Mouse (Mus musculus) forebrain, embryonic 15.5 days (tissue): ENCODE results near the gene Gm14180. TPM values are rescaled to one million over a fixed set of nuclear protein-coding genes. Genes with fewer than 3 reads are reported as not detected.
"Not testable (repeated sequence)": the region's sequence is repeated elsewhere in the genome, so short reads cannot be mapped to it uniquely, and the experiment has no call there.

Experiments used
- ATAC-seq: fragments of 200-750 bp; cut with Nextera tagmentation; replicated peaks from 2 replicates; pipeline ENCODE4 v1.8.0; 2017; ENCODE audit warnings: mild to moderate bottlenecking, moderate TSS enrichment, moderate library complexity
- H3K27ac ChIP-seq: fragments of 300-500 bp; sonication (generic); replicated peaks from 2 replicates; pipeline ENCODE4 v1.5.1; 2015; ENCODE audit warnings: mild to moderate bottlenecking, inconsistent platforms
- H3K27me3 ChIP-seq: fragments of 300-500 bp; sonication (generic); 2 replicates; pipeline ENCODE4 v1.6.1; 2015; ENCODE audit warnings: inconsistent platforms
- H3K36me3 ChIP-seq: fragments of 300-500 bp; sonication (generic); 2 replicates; pipeline ENCODE4 v1.6.1; 2015; ENCODE audit warnings: mild to moderate bottlenecking, inconsistent platforms
- H3K4me1 ChIP-seq: fragments of 300-500 bp; sonication (generic); 2 replicates; pipeline ENCODE4 v1.6.1; 2015; ENCODE audit warnings: inconsistent platforms
- H3K4me2 ChIP-seq: fragments of 300-500 bp; sonication (generic); replicated peaks from 2 replicates; pipeline ENCODE4 v1.6.1; 2015; ENCODE audit warnings: mild to moderate bottlenecking, inconsistent platforms
- H3K4me3 ChIP-seq: fragments of 300-500 bp; sonication (generic); 2 replicates; pipeline ENCODE4 v1.5.1; 2015; ENCODE audit warnings: mild to moderate bottlenecking, inconsistent platforms
- H3K9ac ChIP-seq: fragments of 300-500 bp; sonication (generic); replicated peaks from 2 replicates; pipeline ENCODE4 v1.6.1; 2015; ENCODE audit warnings: mild to moderate bottlenecking, inconsistent platforms
- H3K9me3 ChIP-seq: fragments of 300-500 bp; sonication (generic); 2 replicates; pipeline ENCODE4 v1.6.1; 2016; ENCODE audit warnings: inconsistent platforms
- WGBS: fragments of 180-500 bp; shearing (Covaris S2); methylation state at CpG from one replicate; pipeline ENCODE4 v1.1.7; 2015; ENCODE audit warnings: mixed read lengths; 5-methylcytosine and 5-hydroxymethylcytosine counted together
- polyA plus RNA-seq: library from polyadenylated mRNA; unstranded; fragments of >200 nt; fragmentation: Nextera tagmentation; extraction: Ambion mirVana; gene quantifications from 2 replicates; pipeline ENCODE4 v1.2.1, GENCODE M21; 2015

Gm14180 gene
- not detected in 2 replicates for polyA plus RNA-seq

GRCm38 (mm10) chr11:99734190-99734589 lies at the start of gene Gm14180:
Gm14180 (minus strand) TSS chr11:99734290.
- no peak for ATAC-seq
- WGBS, result 62% methylated on average over 2 of the region's 2 CpGs
- H3K27me3 ChIP-seq, result no peaks in the 10 kb centered on the region
- H3K27ac ChIP-seq, result no peak within 1 kb of the TSS
- H3K9ac ChIP-seq, result no peak within 1 kb of the TSS
- H3K4me2 ChIP-seq, result no peak within 1 kb of the TSS
- no peaks in the 10 kb centered on the region for H3K9me3 ChIP-seq
- H3K36me3 ChIP-seq, result no peaks in the 10 kb centered on the region
- no peak within 1 kb of the TSS for H3K4me3 ChIP-seq
- no peaks in the 10 kb centered on the region for H3K4me1 ChIP-seq

GRCm38 (mm10) chr11:99780604-99781003 lies 46.5 kb upstream of the Gm14180 start, which contains the start of gene Krtap4-8:
Krtap4-8 (minus strand) TSS chr11:99780704.
- H3K27ac ChIP-seq, result no peak within 1 kb of the TSS
- H3K4me3 ChIP-seq, result no peak within 1 kb of the TSS
- no peaks in the 10 kb centered on the region for H3K27me3 ChIP-seq
- no peaks in the 10 kb centered on the region for H3K9me3 ChIP-seq
- no peak within 1 kb of the TSS for H3K4me2 ChIP-seq
- no peaks in the 10 kb centered on the region for H3K36me3 ChIP-seq
- no peak within 1 kb of the TSS for H3K9ac ChIP-seq
- ATAC-seq, result no peak
- WGBS, result 87% methylated on average over 2 of the region's 2 CpGs
- H3K4me1 ChIP-seq, result no peaks in the 10 kb centered on the region

DNA sequence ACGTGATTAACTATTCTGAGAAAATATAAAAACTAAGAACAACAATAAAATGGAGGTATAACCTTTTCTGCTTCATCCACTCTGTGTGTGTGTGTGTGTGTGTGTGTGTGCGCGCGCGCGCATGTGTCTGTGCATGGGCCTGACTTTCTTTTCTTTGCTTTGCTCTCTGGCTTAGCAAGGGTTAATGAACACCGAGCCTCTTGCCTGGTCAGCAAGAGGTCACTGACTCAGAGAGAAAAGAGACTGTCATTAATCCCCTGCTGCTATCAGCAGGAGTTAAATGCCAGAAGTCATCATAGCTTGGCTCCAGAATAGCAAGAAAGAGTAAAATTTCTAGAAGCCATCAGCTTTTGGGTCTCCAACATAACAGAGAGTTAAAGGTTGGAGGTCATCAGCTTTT lies 44.3 kb upstream of the Gm14180 start:
- Histone ChIP-seq H3K4me2 (no peak overlapping the region), H3K4me3 (no peak overlapping the region), H3K4me1 (no peaks in the 10 kb centered on the region), H3K9me3 (no peaks in the 10 kb centered on the region), H3K9ac (no peak overlapping the region), H3K27me3 (no peaks in the 10 kb centered on the region), H3K36me3 (no peaks in the 10 kb centered on the region), H3K27ac (no peak overlapping the region)
- no peak for ATAC-seq
- 48% methylated on average over 7 of the region's 7 CpGs for WGBS

DNA sequence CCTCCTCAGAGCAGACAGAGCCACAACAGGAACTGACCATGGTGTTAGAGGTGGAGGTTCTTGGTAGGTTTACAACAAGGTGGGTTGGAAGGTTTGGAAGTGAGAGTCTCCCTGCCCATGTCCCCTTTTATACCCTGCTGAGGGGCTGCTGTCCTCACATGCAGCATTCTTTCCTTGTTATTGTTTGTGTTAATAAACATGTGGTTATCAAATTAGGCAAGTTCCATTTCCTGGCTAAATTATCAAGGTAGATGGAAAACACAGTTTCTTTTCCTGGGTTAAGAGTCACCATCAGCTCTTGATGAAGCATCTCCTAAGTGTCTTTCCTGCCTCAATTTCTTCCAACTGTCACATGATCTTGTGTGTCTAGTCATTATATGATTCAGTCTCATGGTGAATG lies 38.7 kb upstream of the Gm14180 start, which contains the start of gene Gm11595:
Gm11595 (minus strand) TSS at position 101 of the 400 bp plus-strand sequence.
- not testable (repeated sequence) for ATAC-seq, H3K27me3 ChIP-seq

GRCm38 (mm10) chr11:99768410-99768809 lies 34.3 kb upstream of the Gm14180 start:
- Histone ChIP-seq H3K36me3 (no peaks in the 10 kb centered on the region), H3K27me3 (no peaks in the 10 kb centered on the region), H3K4me3 (no peak overlapping the region), H3K9me3 (no peaks in the 10 kb centered on the region), H3K27ac (no peak overlapping the region), H3K4me2 (no peak overlapping the region), H3K4me1 (no peaks in the 10 kb centered on the region), H3K9ac (no peak overlapping the region)
- WGBS, result 66% methylated on average over 2 of the region's 2 CpGs
- ATAC-seq, result no peak

More for the DNA sequence above, 38.7 kb upstream of the Gm14180 start, which contains the start of gene Gm11595:
- not testable (repeated sequence) for H3K9ac ChIP-seq, H3K4me3 ChIP-seq, H3K36me3 ChIP-seq, H3K9me3 ChIP-seq, H3K27ac ChIP-seq, H3K4me2 ChIP-seq, H3K4me1 ChIP-seq

DNA sequence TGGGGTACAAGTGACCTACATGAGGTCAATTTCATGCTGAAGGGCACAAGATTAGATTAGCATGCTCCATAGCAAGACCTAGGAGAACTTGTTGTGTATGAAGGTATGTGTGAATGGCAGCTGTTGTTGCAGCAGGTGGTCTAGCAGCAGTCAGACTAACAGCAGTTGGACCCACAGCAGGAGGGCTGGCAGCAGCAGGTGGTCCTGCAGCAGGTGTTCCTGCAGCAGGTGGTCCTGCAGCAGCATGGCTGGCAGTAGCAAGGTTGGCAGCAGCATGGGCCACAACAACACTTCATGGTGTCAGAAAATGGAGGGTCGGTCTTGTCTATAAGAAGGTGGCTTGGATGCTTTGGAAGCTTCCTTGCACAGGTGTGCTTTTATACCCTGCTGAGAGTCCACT lies 24.8 kb upstream of the Gm14180 start:
- ATAC-seq, result no peak
- H3K4me3 ChIP-seq, result no peak overlapping the region
- H3K27ac ChIP-seq, result no peak overlapping the region
- no peaks in the 10 kb centered on the region for H3K9me3 ChIP-seq
- no peaks in the 10 kb centered on the region for H3K27me3 ChIP-seq
- H3K9ac ChIP-seq, result no peak overlapping the region
- 94% methylated on average over 1 of the region's 1 CpGs for WGBS
- no peak overlapping the region for H3K4me2 ChIP-seq
- H3K4me1 ChIP-seq, result no peaks in the 10 kb centered on the region
- H3K36me3 ChIP-seq, result no peaks in the 10 kb centered on the region

DNA sequence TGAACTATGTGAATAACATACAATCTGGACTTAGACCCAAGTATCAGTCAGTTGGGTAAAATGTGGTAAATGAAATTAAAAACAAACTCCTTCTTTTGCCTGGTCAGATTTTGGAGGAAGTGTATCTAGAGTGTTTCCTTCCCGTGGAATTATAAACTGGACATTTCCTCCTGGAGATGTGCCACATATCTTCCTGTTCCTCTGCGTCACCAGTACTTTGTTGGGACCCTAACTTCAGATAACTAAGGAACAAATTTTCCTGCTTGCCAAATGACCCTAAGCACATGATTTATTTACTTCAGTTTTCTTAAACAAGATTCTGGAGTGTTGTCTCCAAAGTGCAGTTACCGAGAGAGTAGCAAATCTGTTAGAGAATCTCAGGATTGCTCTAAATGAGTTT lies 9.9 kb upstream of the Gm14180 start:
- H3K4me1 ChIP-seq, result no peaks in the 10 kb centered on the region
- 95% methylated on average over 3 of the region's 3 CpGs for WGBS

DNA sequence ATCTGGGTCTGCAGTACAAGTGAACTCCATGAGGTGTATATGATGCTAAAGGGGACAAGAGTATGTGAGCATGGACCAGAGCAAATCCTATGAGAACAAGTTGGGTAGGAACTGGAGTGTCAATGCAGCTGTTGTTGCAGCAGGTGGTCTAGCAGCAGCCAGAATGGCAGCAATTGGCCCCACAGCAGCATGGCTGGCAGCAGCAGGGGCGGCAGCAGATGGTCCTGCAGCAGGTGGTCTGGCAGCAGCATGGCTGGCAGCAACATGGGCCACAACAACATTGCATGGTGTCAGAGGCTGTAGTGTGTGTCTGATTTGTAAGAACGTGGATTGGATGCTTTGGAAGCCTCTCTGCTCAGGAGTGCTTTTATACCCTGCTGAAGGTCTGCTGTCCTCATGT lies 10.0 kb downstream of the Gm14180 start:
- H3K9me3 ChIP-seq, result no peaks in the 10 kb centered on the region
- no peak overlapping the region for H3K27ac ChIP-seq
- no peaks in the 10 kb centered on the region for H3K4me1 ChIP-seq
- no peaks in the 10 kb centered on the region for H3K36me3 ChIP-seq
- H3K9ac ChIP-seq, result no peak overlapping the region
- no peak overlapping the region for H3K4me3 ChIP-seq
- 69% methylated on average over 2 of the region's 2 CpGs for WGBS
- no peak overlapping the region for H3K4me2 ChIP-seq
- no peaks in the 10 kb centered on the region for H3K27me3 ChIP-seq
- no peak for ATAC-seq

More for the DNA sequence above, 9.9 kb upstream of the Gm14180 start:
- Histone ChIP-seq H3K9ac (no peak overlapping the region), H3K4me3 (no peak overlapping the region), H3K27me3 (no peaks in the 10 kb centered on the region), H3K4me2 (no peak overlapping the region), H3K36me3 (no peaks in the 10 kb centered on the region), H3K9me3 (no peaks in the 10 kb centered on the region), H3K27ac (no peak overlapping the region)
- no peak for ATAC-seq

DNA sequence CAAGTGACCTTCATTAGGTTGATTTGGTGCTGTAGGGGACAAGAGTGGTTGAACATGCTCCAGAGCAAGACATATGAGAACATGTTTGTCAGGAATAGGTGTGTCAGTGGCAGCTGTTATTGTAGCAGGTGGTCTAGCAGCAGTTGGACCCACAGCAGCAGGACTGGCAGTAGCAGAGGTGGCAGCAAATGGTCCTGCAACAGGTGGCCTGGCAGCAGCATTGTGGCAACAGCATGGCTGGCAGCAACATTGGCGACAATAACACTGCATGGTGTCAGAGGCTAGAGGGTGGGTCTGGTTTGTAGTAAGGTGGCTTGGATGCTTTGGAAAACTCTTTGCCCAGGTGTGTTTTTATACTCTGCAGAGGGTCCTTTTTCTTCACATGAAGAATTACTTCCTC lies 15.3 kb downstream of the Gm14180 start:
- Histone ChIP-seq H3K4me1 (no peaks in the 10 kb centered on the region), H3K27me3 (no peaks in the 10 kb centered on the region), H3K4me3 (no peak overlapping the region), H3K9me3 (0 out of 2 replicates have a peak, but pooled peaks cover 3% of the 10 kb centered on the region), H3K4me2 (no peak overlapping the region), H3K9ac (no peak overlapping the region), H3K27ac (no peak overlapping the region), H3K36me3 (no peaks in the 10 kb centered on the region)
- no peak for ATAC-seq
- WGBS, result 94% methylated on average over 1 of the region's 1 CpGs

DNA sequence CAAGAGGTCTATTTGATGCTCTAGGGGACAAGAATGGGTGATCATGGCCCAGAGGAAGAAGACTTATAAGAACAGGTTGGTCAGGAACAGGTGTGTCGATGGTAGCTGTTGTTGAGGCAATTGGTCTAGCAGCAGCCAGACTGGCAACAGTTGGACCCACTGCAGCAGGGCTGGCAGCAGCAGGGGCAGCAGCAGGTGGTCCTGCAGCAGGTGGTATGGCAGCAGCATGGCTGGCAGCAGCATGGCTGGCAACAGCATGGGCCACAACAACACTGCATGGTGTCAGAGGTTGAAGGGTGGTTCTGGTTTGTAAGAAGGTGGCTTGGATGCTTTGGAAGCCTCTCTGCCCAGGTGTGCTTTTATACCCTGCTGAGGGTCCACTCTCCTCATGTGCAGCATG lies 43.6 kb downstream of the Gm14180 start, which contains the start of gene Gm14190:
Gm14190 (minus strand) TSS at position 278 of the 400 bp plus-strand sequence.
- WGBS, result 85% methylated on average over 1 of the region's 1 CpGs
- H3K4me1 ChIP-seq, result no peaks in the 10 kb centered on the region

GRCm38 (mm10) chr11:99685235-99685634 lies 48.9 kb downstream of the Gm14180 start:
- H3K9me3 ChIP-seq, H3K4me3 ChIP-seq, H3K27ac ChIP-seq, H3K27me3 ChIP-seq, ATAC-seq, H3K4me1 ChIP-seq, H3K4me2 ChIP-seq, H3K36me3 ChIP-seq, H3K9ac ChIP-seq: not testable (repeated sequence)
- 75% methylated on average over 1 of the region's 1 CpGs for WGBS

More for the DNA sequence above, 43.6 kb downstream of the Gm14180 start, which contains the start of gene Gm14190:
- Histone ChIP-seq H3K27ac (no peak within 1 kb of the TSS), H3K4me3 (no peak within 1 kb of the TSS), H3K4me2 (no peak within 1 kb of the TSS), H3K36me3 (no peaks in the 10 kb centered on the region), H3K27me3 (no peaks in the 10 kb centered on the region), H3K9me3 (no peaks in the 10 kb centered on the region), H3K9ac (no peak within 1 kb of the TSS)
- ATAC-seq, result no peak
